Mouse (Mus musculus) liver, adult 2 months (tissue): ENCODE data around the gene Gse1. TPM values are rescaled to one million over a fixed set of nuclear protein-coding genes. Genes with fewer than 3 reads are reported as not detected.

Experiments used
- DNase-seq: peaks from one replicate; pipeline ENCODE4 v3.0.0-alpha.2; 2011; ENCODE audit warnings: low read depth, low spot score; ENCODE audit errors: extremely low read depth
- H3K27ac ChIP-seq: fragments of 200-500 bp; replicated peaks from 2 replicates; pipeline ENCODE4 v1.5.1; 2012; ENCODE audit warnings: low read depth, mild to moderate bottlenecking, control low read depth, inconsistent platforms, low read length; ENCODE audit not compliant: insufficient read depth
- H3K27me3 ChIP-seq: fragments of 200-500 bp; 2 replicates; pipeline ENCODE4 v1.6.1; 2012; ENCODE audit warnings: mild to moderate bottlenecking, moderate library complexity, low read length, inconsistent platforms; ENCODE audit not compliant: control insufficient read depth, insufficient read depth
- H3K36me3 ChIP-seq: fragments of 200-500 bp; 2 replicates; pipeline ENCODE4 v1.6.1; 2012; ENCODE audit warnings: low read length, inconsistent platforms; ENCODE audit not compliant: control insufficient read depth, insufficient read depth
- H3K4me1 ChIP-seq: fragments of 200-500 bp; 2 replicates; pipeline ENCODE4 v1.6.1; 2011; ENCODE audit warnings: low read length; ENCODE audit not compliant: control insufficient read depth, insufficient read depth
- H3K4me3 ChIP-seq: fragments of 200-500 bp; 2 replicates; pipeline ENCODE4 v1.5.1; 2011; ENCODE audit warnings: low read depth, mild to moderate bottlenecking, control low read depth, low read length, moderate library complexity; ENCODE audit not compliant: insufficient read depth
- H3K79me2 ChIP-seq: fragments of 200-500 bp; 2 replicates; pipeline ENCODE4 v1.6.1; 2012; ENCODE audit warnings: inconsistent platforms, mild to moderate bottlenecking, low read length, moderate library complexity; ENCODE audit not compliant: control insufficient read depth, insufficient read depth
- H3K9ac ChIP-seq: fragments of 200-500 bp; 2 replicates; pipeline ENCODE4 v1.6.1; 2012; ENCODE audit warnings: low read depth, mild to moderate bottlenecking, control low read depth, inconsistent platforms, low read length
- CTCF ChIP-seq: fragments of 200-500 bp; IDR thresholded peaks from 2 replicates; pipeline ENCODE4 v1.5.1; 2011; ENCODE audit warnings: low read depth, low read length, control low read depth
- POLR2A ChIP-seq: fragments of 200-500 bp; IDR thresholded peaks from 2 replicates; pipeline ENCODE4 v1.6.1; 2011; ENCODE audit warnings: low read length, control low read depth; ENCODE audit not compliant: insufficient read depth; ENCODE audit errors: extremely low read depth
- WGBS: fragments of 180-500 bp; shearing (Covaris S2); methylation state at CpG from one replicate; pipeline ENCODE4 v1.1.7; 2018; 5-methylcytosine and 5-hydroxymethylcytosine counted together
- polyA plus RNA-seq: library from polyadenylated mRNA; depleted of rRNA; stranded (reverse); fragments of >200 nt; gene quantifications from 2 replicates; pipeline ENCODE4 v1.2.3, GENCODE M21; 2012
- total RNA-seq: library from RNA; depleted of rRNA; stranded (reverse); fragments of >200 nt; gene quantifications from 2 replicates; pipeline ENCODE4 v1.2.3, GENCODE M21; 2014

Gse1 gene
- total and polyA plus RNA-seq, 2 experiments: 2.6 to 10.0 TPM

GRCm38 (mm10) chr8:120591587-120592292 lies 363.5 kb downstream of the Gse1 start:
- Histone ChIP-seq H3K9ac (no peak overlapping the region), H3K79me2 (no peaks in the 10 kb centered on the region), H3K36me3 (no peaks in the 10 kb centered on the region), H3K4me3 (no peak overlapping the region), H3K27me3 (no peaks in the 10 kb centered on the region), H3K4me1 (0 out of 2 replicates have a peak, but pooled peaks cover 1% of the 10 kb centered on the region), H3K27ac (no peak overlapping the region)
- TF ChIP-seq CTCF: no peak
- TF ChIP-seq POLR2A: no peak
- 22% methylated on average over 10 of the region's 10 CpGs for WGBS
- DNase-seq: peak; percentile 15

- Histone ChIP-seq H3K4me1 (0 out of 2 replicates have a peak, but pooled peaks cover 1% of the 10 kb centered on the region), H3K9ac (no peak overlapping the region), H3K27ac (no peak overlapping the region), H3K4me3 (no peak overlapping the region), H3K79me2 (no peaks in the 10 kb centered on the region), H3K27me3 (no peaks in the 10 kb centered on the region), H3K36me3 (no peaks in the 10 kb centered on the region)
- no peak for TF ChIP-seq POLR2A
- TF ChIP-seq CTCF: peak; percentile 67
- DNase-seq: no peak
- WGBS: 85% methylated on average over 5 of the region's 5 CpGs
Measured at GRCm38 (mm10) chr8:120594571-120594970, 366.3 kb downstream of the Gse1 start.

GRCm38 (mm10) chr8:120595963-120596362 lies 367.7 kb downstream of the Gse1 start:
- no peaks in the 10 kb centered on the region for H3K79me2 ChIP-seq
- DNase-seq: peak; percentile 52
- no peak overlapping the region for H3K27ac ChIP-seq
- H3K4me3 ChIP-seq: no peak overlapping the region
- WGBS: 11% methylated on average over 5 of the region's 5 CpGs
- H3K27me3 ChIP-seq: no peaks in the 10 kb centered on the region
- H3K36me3 ChIP-seq: no peaks in the 10 kb centered on the region
- H3K9ac ChIP-seq: no peak overlapping the region
- no peaks in the 10 kb centered on the region for H3K4me1 ChIP-seq
- TF ChIP-seq POLR2A (no peak), CTCF (peak; percentile 85)

GRCm38 (mm10) chr8:120598579-120598978 lies 370.3 kb downstream of the Gse1 start:
- H3K79me2 ChIP-seq: no peaks in the 10 kb centered on the region
- H3K27me3 ChIP-seq: no peaks in the 10 kb centered on the region
- 71% methylated on average over 24 of the region's 24 CpGs for WGBS
- TF ChIP-seq POLR2A (no peak), CTCF (no peak)
- DNase-seq: no peak
- H3K4me1 ChIP-seq: no peaks in the 10 kb centered on the region
- no peaks in the 10 kb centered on the region for H3K36me3 ChIP-seq
- no peak overlapping the region for H3K4me3 ChIP-seq
- H3K27ac ChIP-seq: no peak overlapping the region
- H3K9ac ChIP-seq: no peak overlapping the region

GRCm38 (mm10) chr8:120599504-120599903 lies 371.2 kb downstream of the Gse1 start:
- no peaks in the 10 kb centered on the region for H3K4me1 ChIP-seq
- H3K27ac ChIP-seq: no peak overlapping the region
- H3K79me2 ChIP-seq: no peaks in the 10 kb centered on the region
- no peaks in the 10 kb centered on the region for H3K27me3 ChIP-seq
- DNase-seq: peak; percentile 69
- no peak overlapping the region for H3K9ac ChIP-seq
- H3K36me3 ChIP-seq: no peaks in the 10 kb centered on the region
- peak; percentile 90 for TF ChIP-seq CTCF
- no peak for TF ChIP-seq POLR2A
- H3K4me3 ChIP-seq: no peak overlapping the region
- 32% methylated on average over 7 of the region's 7 CpGs for WGBS

- Histone ChIP-seq H3K36me3 (no peaks in the 10 kb centered on the region), H3K4me3 (no peak overlapping the region), H3K9ac (no peak overlapping the region), H3K27me3 (no peaks in the 10 kb centered on the region), H3K27ac (no peak overlapping the region), H3K4me1 (no peaks in the 10 kb centered on the region), H3K79me2 (no peaks in the 10 kb centered on the region)
- TF ChIP-seq POLR2A (no peak), CTCF (no peak)
- WGBS: 84% methylated on average over 6 of the region's 6 CpGs
- DNase-seq: no peak
Measured at GRCm38 (mm10) chr8:120602672-120603071, 374.4 kb downstream of the Gse1 start.
